Mouse (Mus musculus): ENCODE measurements around the gene Mtfr1l.
"Not testable (repeated sequence)": the region's sequence is repeated elsewhere in the genome, so short reads cannot be mapped to it uniquely, and the experiment has no call there.

Mtfr1l gene

GRCm38 (mm10) chr4:134515614-134516013, 19.6 kb downstream of the Mtfr1l start:
- DNase-seq (ENCODE audit: low spot score), result no peak

GRCm38 (mm10) chr4:134514309-134514930, 20.8 kb downstream of the Mtfr1l start:
- no peak for DNase-seq (ENCODE audit: low spot score)

GRCm38 (mm10) chr4:134512798-134513197, 22.4 kb downstream of the Mtfr1l start:
- no peak for DNase-seq (ENCODE audit: low spot score)

- DNase-seq (ENCODE audit: low spot score), result no peak
These were observed 23.5 kb downstream of the Mtfr1l start for GRCm38 (mm10) chr4:134511730-134512129.

- DNase-seq (ENCODE audit: low spot score), result peak; percentile 51
These were observed 24.3 kb downstream of the Mtfr1l start, which contains the start of gene Aunip for GRCm38 (mm10) chr4:134510845-134511411. TSS of gene Aunip (plus strand) at chr4:134510999.

- DNase-seq (ENCODE audit: low spot score), result no peak
These were observed 24.8 kb downstream of the Mtfr1l start for GRCm38 (mm10) chr4:134510396-134510795.

- no peak for DNase-seq (ENCODE audit: low spot score)
These were observed 28.5 kb downstream of the Mtfr1l start for GRCm38 (mm10) chr4:134506713-134507112.

GRCm38 (mm10) chr4:134505966-134506594, 29.1 kb downstream of the Mtfr1l start:
- no peak for DNase-seq (ENCODE audit: low spot score)

GRCm38 (mm10) chr4:134505303-134505789, 29.8 kb downstream of the Mtfr1l start:
- no peak for DNase-seq (ENCODE audit: low spot score)

GRCm38 (mm10) chr4:134503686-134504357, 31.4 kb downstream of the Mtfr1l start:
- no peak for DNase-seq (ENCODE audit: low spot score)

- DNase-seq (ENCODE audit: low spot score), result no peak
These were observed 34.1 kb downstream of the Mtfr1l start for GRCm38 (mm10) chr4:134501095-134501494.

- DNase-seq (ENCODE audit: low spot score), result not testable (repeated sequence)
These were observed 36.2 kb downstream of the Mtfr1l start for GRCm38 (mm10) chr4:134498983-134499382.

- DNase-seq (ENCODE audit: low spot score), result no peak
These were observed 37.0 kb downstream of the Mtfr1l start for GRCm38 (mm10) chr4:134497986-134498731.

GRCm38 (mm10) chr4:134497223-134497622, 38.0 kb downstream of the Mtfr1l start:
- no peak for DNase-seq (ENCODE audit: low spot score)

GRCm38 (mm10) chr4:134496595-134497210, 38.5 kb downstream of the Mtfr1l start, which contains the start of gene Paqr7:
TSS of gene Paqr7 (plus strand) at chr4:134496697.
- DNase-seq (ENCODE audit: low spot score), result no peak

- DNase-seq (ENCODE audit: low spot score), result no peak
These were observed 39.7 kb downstream of the Mtfr1l start for GRCm38 (mm10) chr4:134495546-134495923.

- DNase-seq (ENCODE audit: low spot score), result no peak
These were observed 40.2 kb downstream of the Mtfr1l start for GRCm38 (mm10) chr4:134494780-134495545.

- not testable (repeated sequence) for DNase-seq (ENCODE audit: low spot score)
These were observed 41.0 kb downstream of the Mtfr1l start for GRCm38 (mm10) chr4:134494161-134494560.

- DNase-seq (ENCODE audit: low spot score), result no peak
These were observed 43.5 kb downstream of the Mtfr1l start for GRCm38 (mm10) chr4:134491716-134492115.

GRCm38 (mm10) chr4:134489986-134490665, 45.1 kb downstream of the Mtfr1l start:
- DNase-seq (ENCODE audit: low spot score), result no peak

All from urinary bladder, postnatal 10 days (tissue).